Mouse (Mus musculus): Measurements from ENCODE around the gene Klhdc9. TPM values are rescaled to one million over a fixed set of nuclear protein-coding genes. Genes with fewer than 3 reads are reported as not detected.
A peak's percentile ranks its signal among the peaks of the same experiment; 100 is the strongest.

Klhdc9 gene
- polyA plus RNA-seq (2014; fragmentation: Nextera tagmentation; extraction: Ambion mirVana): 1.4 and 2.3 TPM in 2 replicates

- ATAC-seq (ENCODE audit: insufficient number of reproducible peaks, low FRiP score, low TSS enrichment, low read depth): peak; percentile 92
- no peaks in the 10 kb centered on the region; the same call in 1 of the 2 replicates for H3K9me3 ChIP-seq (ENCODE audit: control insufficient read depth, low read length)
- no peak within 1 kb of the TSS for H3K27ac ChIP-seq (replicated peaks; ENCODE audit: low read depth, low read length)
- peak; percentile 96 for DNase-seq (ENCODE audit: low spot score)
- H3K36me3 ChIP-seq (ENCODE audit: control insufficient read depth, insufficient read depth, low read length): no peaks in the 10 kb centered on the region
- H3K4me3 ChIP-seq (ENCODE audit: low read depth, low read length): peak within 1 kb of the TSS; percentile 47
- H3K4me1 ChIP-seq (ENCODE audit: control insufficient read depth, insufficient read depth, low read length): peaks cover 5% of the 10 kb centered on the region
- under 1% methylated on average over 21 of the region's 21 CpGs for WGBS
- H3K4me2 ChIP-seq (ENCODE audit: low read depth, severe bottlenecking): peak within 1 kb of the TSS; percentile 85
- H3K27me3 ChIP-seq (ENCODE audit: control insufficient read depth, insufficient read depth, low read length): no peaks in the 10 kb centered on the region
- H3K9ac ChIP-seq (ENCODE audit: low read length): peak within 1 kb of the TSS; percentile 68
Measured at GRCm38 (mm10) chr1:171360656-171361055, at the start of gene Klhdc9. Gene Klhdc9 (minus strand): TSS chr1:171360798.

DNA sequence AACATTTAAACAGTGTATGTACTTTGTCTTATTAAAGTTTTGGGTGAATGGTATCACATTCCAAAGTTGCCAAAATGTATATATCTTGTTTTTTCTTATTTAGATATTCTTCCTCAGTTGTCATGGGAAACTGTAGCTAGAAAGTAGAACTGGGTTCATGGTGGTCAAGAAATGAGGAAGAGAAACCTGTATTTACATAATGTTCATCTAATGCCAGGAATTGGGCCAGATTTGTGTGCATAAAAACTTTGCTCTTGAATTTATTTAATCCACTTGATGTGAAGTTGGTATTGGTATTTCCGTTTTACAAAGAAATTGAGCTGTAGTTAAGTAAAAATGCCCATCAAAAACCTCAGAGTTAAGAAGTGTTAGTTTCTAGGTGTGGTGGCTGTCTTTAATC is 49.6 kb upstream of the Klhdc9 start:
- Histone ChIP-seq H3K9ac (ENCODE audit: low read length) (no peak overlapping the region), H3K9me3 (ENCODE audit: control insufficient read depth, low read length) (no peaks in the 10 kb centered on the region), H3K36me3 (ENCODE audit: control insufficient read depth, insufficient read depth, low read length) (no peaks in the 10 kb centered on the region), H3K4me1 (ENCODE audit: control insufficient read depth, insufficient read depth, low read length) (peaks cover 3% of the 10 kb centered on the region; the same call in 1 of the 2 replicates), H3K4me2 (ENCODE audit: low read depth, severe bottlenecking) (no peak overlapping the region), H3K27me3 (ENCODE audit: control insufficient read depth, insufficient read depth, low read length) (no peaks in the 10 kb centered on the region), H3K27ac (replicated peaks; ENCODE audit: low read depth, low read length) (no peak overlapping the region), H3K4me3 (ENCODE audit: low read depth, low read length) (no peak overlapping the region)
- 76% methylated on average over 1 of the region's 1 CpGs for WGBS
- no peak for ATAC-seq (ENCODE audit: insufficient number of reproducible peaks, low FRiP score, low TSS enrichment, low read depth)
- DNase-seq (ENCODE audit: low spot score): no peak

GRCm38 (mm10) chr1:171407263-171407662 is 46.7 kb upstream of the Klhdc9 start:
- Histone ChIP-seq H3K27me3 (ENCODE audit: control insufficient read depth, insufficient read depth, low read length) (no peaks in the 10 kb centered on the region), H3K36me3 (ENCODE audit: control insufficient read depth, insufficient read depth, low read length) (no peaks in the 10 kb centered on the region), H3K27ac (replicated peaks; ENCODE audit: low read depth, low read length) (no peak overlapping the region), H3K9ac (ENCODE audit: low read length) (no peak overlapping the region), H3K4me1 (ENCODE audit: control insufficient read depth, insufficient read depth, low read length) (no peaks in the 10 kb centered on the region; the same call in 1 of the 2 replicates), H3K9me3 (ENCODE audit: control insufficient read depth, low read length) (no peaks in the 10 kb centered on the region), H3K4me3 (ENCODE audit: low read depth, low read length) (no peak overlapping the region), H3K4me2 (ENCODE audit: low read depth, severe bottlenecking) (no peak overlapping the region)
- WGBS: 79% methylated on average over 5 of the region's 5 CpGs
- ATAC-seq (ENCODE audit: insufficient number of reproducible peaks, low FRiP score, low TSS enrichment, low read depth) (no peak), DNase-seq (ENCODE audit: low spot score) (no peak)

GRCm38 (mm10) chr1:171402991-171403390 is 42.4 kb upstream of the Klhdc9 start:
- H3K4me2 ChIP-seq (ENCODE audit: low read depth, severe bottlenecking): no peak overlapping the region
- no peak overlapping the region for H3K9ac ChIP-seq (ENCODE audit: low read length)
- no peaks in the 10 kb centered on the region for H3K27me3 ChIP-seq (ENCODE audit: control insufficient read depth, insufficient read depth, low read length)
- H3K4me1 ChIP-seq (ENCODE audit: control insufficient read depth, insufficient read depth, low read length): no peaks in the 10 kb centered on the region
- WGBS: 74% methylated on average over 9 of the region's 9 CpGs
- H3K4me3 ChIP-seq (ENCODE audit: low read depth, low read length): no peak overlapping the region
- H3K36me3 ChIP-seq (ENCODE audit: control insufficient read depth, insufficient read depth, low read length): no peaks in the 10 kb centered on the region
- no peak overlapping the region for H3K27ac ChIP-seq (replicated peaks; ENCODE audit: low read depth, low read length)
- DNase-seq (ENCODE audit: low spot score) (no peak), ATAC-seq (ENCODE audit: insufficient number of reproducible peaks, low FRiP score, low TSS enrichment, low read depth) (no peak)
- H3K9me3 ChIP-seq (ENCODE audit: control insufficient read depth, low read length): no peaks in the 10 kb centered on the region

DNA sequence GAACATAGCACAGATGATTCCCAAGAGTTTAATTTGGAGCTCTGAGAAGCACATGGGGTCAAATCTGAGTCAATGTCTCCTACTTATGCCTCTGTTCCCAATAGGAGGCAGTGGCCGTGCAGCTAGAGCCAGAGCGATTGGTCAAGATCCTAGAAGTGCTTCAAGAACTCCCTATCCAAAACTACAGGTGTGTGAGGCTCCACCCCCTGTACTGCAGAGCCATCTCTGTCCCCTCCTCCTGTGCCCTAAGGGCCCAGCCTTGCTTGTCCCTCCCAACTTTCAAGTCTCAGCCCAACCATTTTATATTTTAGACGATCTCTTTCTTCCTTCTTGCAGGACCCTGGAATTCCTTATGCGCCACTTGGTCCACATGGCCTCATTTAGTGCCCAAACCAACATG is 41.2 kb upstream of the Klhdc9 start:
- no peak for ATAC-seq (ENCODE audit: insufficient number of reproducible peaks, low FRiP score, low TSS enrichment, low read depth)
- no peak overlapping the region for H3K27ac ChIP-seq (replicated peaks; ENCODE audit: low read depth, low read length)

GRCm38 (mm10) chr1:171390101-171390500 is 29.5 kb upstream of the Klhdc9 start:
- Histone ChIP-seq H3K9ac (ENCODE audit: low read length) (no peak overlapping the region), H3K4me1 (ENCODE audit: control insufficient read depth, insufficient read depth, low read length) (peaks cover 3% of the 10 kb centered on the region; the same call in 1 of the 2 replicates), H3K4me2 (ENCODE audit: low read depth, severe bottlenecking) (no peak overlapping the region), H3K36me3 (ENCODE audit: control insufficient read depth, insufficient read depth, low read length) (no peaks in the 10 kb centered on the region), H3K27ac (replicated peaks; ENCODE audit: low read depth, low read length) (no peak overlapping the region), H3K27me3 (ENCODE audit: control insufficient read depth, insufficient read depth, low read length) (no peaks in the 10 kb centered on the region), H3K4me3 (ENCODE audit: low read depth, low read length) (no peak overlapping the region), H3K9me3 (ENCODE audit: control insufficient read depth, low read length) (no peaks in the 10 kb centered on the region)
- no peak for DNase-seq (ENCODE audit: low spot score)
- 68% methylated on average over 4 of the region's 4 CpGs for WGBS
- ATAC-seq (ENCODE audit: insufficient number of reproducible peaks, low FRiP score, low TSS enrichment, low read depth): no peak

More for the DNA sequence above, 41.2 kb upstream of the Klhdc9 start:
- no peaks in the 10 kb centered on the region for H3K36me3 ChIP-seq (ENCODE audit: control insufficient read depth, insufficient read depth, low read length)
- 80% methylated on average over 4 of the region's 4 CpGs for WGBS
- no peaks in the 10 kb centered on the region for H3K9me3 ChIP-seq (ENCODE audit: control insufficient read depth, low read length)
- no peak overlapping the region for H3K4me3 ChIP-seq (ENCODE audit: low read depth, low read length)
- no peak for DNase-seq (ENCODE audit: low spot score)
- H3K4me2 ChIP-seq (ENCODE audit: low read depth, severe bottlenecking): no peak overlapping the region
- no peaks in the 10 kb centered on the region for H3K4me1 ChIP-seq (ENCODE audit: control insufficient read depth, insufficient read depth, low read length)
- H3K27me3 ChIP-seq (ENCODE audit: control insufficient read depth, insufficient read depth, low read length): no peaks in the 10 kb centered on the region
- H3K9ac ChIP-seq (ENCODE audit: low read length): no peak overlapping the region

- no peak within 1 kb of the TSS for H3K27ac ChIP-seq (replicated peaks; ENCODE audit: low read depth, low read length)
- H3K36me3 ChIP-seq (ENCODE audit: control insufficient read depth, insufficient read depth, low read length): no peaks in the 10 kb centered on the region
- no peak within 1 kb of the TSS for H3K4me2 ChIP-seq (ENCODE audit: low read depth, severe bottlenecking)
- 82% methylated on average over 15 of the region's 15 CpGs for WGBS
- DNase-seq (ENCODE audit: low spot score): no peak
- no peak within 1 kb of the TSS for H3K9ac ChIP-seq (ENCODE audit: low read length)
- no peak for ATAC-seq (ENCODE audit: insufficient number of reproducible peaks, low FRiP score, low TSS enrichment, low read depth)
- no peaks in the 10 kb centered on the region for H3K27me3 ChIP-seq (ENCODE audit: control insufficient read depth, insufficient read depth, low read length)
- H3K9me3 ChIP-seq (ENCODE audit: control insufficient read depth, low read length): no peaks in the 10 kb centered on the region
- no peak within 1 kb of the TSS for H3K4me3 ChIP-seq (ENCODE audit: low read depth, low read length)
- peaks cover 3% of the 10 kb centered on the region; the same call in 1 of the 2 replicates for H3K4me1 ChIP-seq (ENCODE audit: control insufficient read depth, insufficient read depth, low read length)
Measured at GRCm38 (mm10) chr1:171388376-171389102, 27.9 kb upstream of the Klhdc9 start, which contains the start of gene Arhgap30. Gene Arhgap30 (plus strand): TSS chr1:171388954.

- Histone ChIP-seq H3K4me2 (ENCODE audit: low read depth, severe bottlenecking) (no peak overlapping the region), H3K4me1 (ENCODE audit: control insufficient read depth, insufficient read depth, low read length) (peaks cover 3% of the 10 kb centered on the region; the same call in 1 of the 2 replicates)
- WGBS: 15% methylated on average over 6 of the region's 6 CpGs
Measured at GRCm38 (mm10) chr1:171387099-171387498, 26.5 kb upstream of the Klhdc9 start.

More at GRCm38 (mm10) chr1:171387099-171387498, 26.5 kb upstream of the Klhdc9 start:
- Histone ChIP-seq H3K36me3 (ENCODE audit: control insufficient read depth, insufficient read depth, low read length) (no peaks in the 10 kb centered on the region), H3K4me3 (ENCODE audit: low read depth, low read length) (no peak overlapping the region), H3K27ac (replicated peaks; ENCODE audit: low read depth, low read length) (no peak overlapping the region), H3K9ac (ENCODE audit: low read length) (no peak overlapping the region), H3K27me3 (ENCODE audit: control insufficient read depth, insufficient read depth, low read length) (no peaks in the 10 kb centered on the region), H3K9me3 (ENCODE audit: control insufficient read depth, low read length) (no peaks in the 10 kb centered on the region)
- ATAC-seq (ENCODE audit: insufficient number of reproducible peaks, low FRiP score, low TSS enrichment, low read depth) (0 out of 2 replicates have a peak, but pooled peaks have one; percentile 66), DNase-seq (ENCODE audit: low spot score) (peak; percentile 70)
